Mouse (Mus musculus) stomach, embryonic 14.5 days (tissue): ENCODE measurements around the gene Ephb2. TPM values are rescaled to one million over a fixed set of nuclear protein-coding genes. Genes with fewer than 3 reads are reported as not detected.

Experiments
- ATAC-seq: fragments of 200-750 bp; cut with Nextera tagmentation; 2 replicates; pipeline ENCODE4 v1.8.0; 2017; ENCODE audit warnings: low read depth, moderate TSS enrichment; ENCODE audit not compliant: insufficient number of reproducible peaks, insufficient read depth, low FRiP score
- H3K27ac ChIP-seq: fragments of 300-500 bp; sonication (generic); 2 replicates; pipeline ENCODE4 v1.5.1; 2014; ENCODE audit warnings: mild to moderate bottlenecking, low read length, moderate library complexity, mixed read lengths
- H3K27me3 ChIP-seq: fragments of 300-500 bp; sonication (generic); 2 replicates; pipeline ENCODE4 v1.6.1; 2014; ENCODE audit warnings: low read length, control low read depth, mixed read lengths; ENCODE audit not compliant: control insufficient read depth, insufficient read depth
- H3K36me3 ChIP-seq: fragments of 300-500 bp; sonication (generic); 2 replicates; pipeline ENCODE4 v1.6.1; 2014; ENCODE audit warnings: mild to moderate bottlenecking, control low read depth, low read length, moderate library complexity, mixed read lengths; ENCODE audit not compliant: control insufficient read depth, insufficient read depth
- H3K4me1 ChIP-seq: fragments of 300-500 bp; sonication (generic); 2 replicates; pipeline ENCODE4 v1.6.1; 2014; ENCODE audit warnings: low read length, control low read depth, mixed read lengths; ENCODE audit not compliant: control insufficient read depth, insufficient read depth
- H3K4me2 ChIP-seq: fragments of 300-500 bp; sonication (generic); replicated peaks from 2 replicates; pipeline ENCODE4 v1.6.1; 2014; ENCODE audit warnings: low read depth, low read length, control low read depth
- H3K4me3 ChIP-seq: fragments of 300-500 bp; sonication (generic); 2 replicates; pipeline ENCODE4 v1.5.1; 2014; ENCODE audit warnings: low read depth, low read length, control low read depth
- H3K9ac ChIP-seq: fragments of 300-500 bp; sonication (generic); replicated peaks from 2 replicates; pipeline ENCODE4 v1.6.1; 2014; ENCODE audit warnings: low read depth, mild to moderate bottlenecking, control low read depth, low read length, moderate library complexity, mixed read lengths
- H3K9me3 ChIP-seq: fragments of 300-500 bp; sonication (generic); 2 replicates; pipeline ENCODE4 v1.6.1; 2016; ENCODE audit warnings: low read depth, low read length, control low read depth; ENCODE audit not compliant: control insufficient read depth
- WGBS: fragments of 180-500 bp; shearing (Covaris S2); extraction: QIAGEN DNeasy Blood & Tissue Kit; methylation state at CpG from one replicate; pipeline ENCODE4 v1.1.7; 2014; 5-methylcytosine and 5-hydroxymethylcytosine counted together
- polyA plus RNA-seq: library from polyadenylated mRNA; unstranded; fragments of >200 nt; fragmentation: Nextera tagmentation; extraction: Ambion mirVana; gene quantifications from 2 replicates; pipeline ENCODE4 v1.2.1, GENCODE M21; 2014

Ephb2 gene
- polyA plus RNA-seq, 1 experiment from 2014 or later: 7.6 TPM

DNA sequence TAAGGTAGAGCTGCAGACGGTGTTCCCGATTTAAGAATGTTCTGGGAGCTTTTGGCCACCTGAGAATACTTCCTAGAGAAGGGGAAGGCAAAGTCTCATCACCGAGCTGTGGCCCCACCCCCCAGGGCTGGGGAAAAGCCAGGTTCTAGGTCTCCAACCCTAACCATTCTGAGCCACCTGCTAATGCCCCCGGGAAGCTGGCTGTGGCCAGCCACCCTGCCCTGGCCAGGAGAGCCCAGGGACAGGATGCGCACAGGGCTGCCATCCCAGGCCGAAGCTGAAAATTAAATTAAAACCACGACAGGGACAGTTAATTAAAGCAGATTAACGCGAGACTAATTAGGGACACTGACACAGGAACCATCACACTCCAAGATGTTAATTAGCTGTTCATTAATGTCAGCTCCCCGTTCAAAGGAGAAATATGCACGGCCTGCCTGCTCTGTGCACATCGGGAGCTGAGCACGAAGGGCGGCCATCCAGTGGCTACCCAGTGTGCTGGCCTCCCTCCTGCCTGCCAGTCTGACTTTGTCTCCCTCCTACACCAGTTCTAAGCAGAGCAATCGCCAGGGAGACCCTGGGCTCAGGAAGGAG, 101.5 kb downstream of the Ephb2 start:
- ATAC-seq: no peak
- Histone ChIP-seq H3K9me3 (no peaks in the 10 kb centered on the region), H3K4me2 (no peak overlapping the region), H3K9ac (no peak overlapping the region), H3K4me1 (peaks cover 47% of the 10 kb centered on the region), H3K27ac (peak overlapping the region; percentile 76; the same call in 1 of the 2 replicates), H3K4me3 (no peak overlapping the region), H3K36me3 (no peaks in the 10 kb centered on the region), H3K27me3 (no peaks in the 10 kb centered on the region)
- 77% methylated on average over 15 of the region's 15 CpGs for WGBS

- peaks cover 44% of the 10 kb centered on the region for H3K4me1 ChIP-seq
- no peaks in the 10 kb centered on the region for H3K36me3 ChIP-seq
- no peaks in the 10 kb centered on the region for H3K27me3 ChIP-seq
- no peak overlapping the region for H3K4me3 ChIP-seq
- H3K9ac ChIP-seq: no peak overlapping the region
- no peak for ATAC-seq
- H3K27ac ChIP-seq: peak overlapping the region; percentile 76; the same call in 1 of the 2 replicates
- no peak overlapping the region for H3K4me2 ChIP-seq
- no peaks in the 10 kb centered on the region for H3K9me3 ChIP-seq
- WGBS: 37% methylated on average over 11 of the region's 11 CpGs
Measured at GRCm38 (mm10) chr4:136733217-136733865, 102.4 kb downstream of the Ephb2 start.

DNA sequence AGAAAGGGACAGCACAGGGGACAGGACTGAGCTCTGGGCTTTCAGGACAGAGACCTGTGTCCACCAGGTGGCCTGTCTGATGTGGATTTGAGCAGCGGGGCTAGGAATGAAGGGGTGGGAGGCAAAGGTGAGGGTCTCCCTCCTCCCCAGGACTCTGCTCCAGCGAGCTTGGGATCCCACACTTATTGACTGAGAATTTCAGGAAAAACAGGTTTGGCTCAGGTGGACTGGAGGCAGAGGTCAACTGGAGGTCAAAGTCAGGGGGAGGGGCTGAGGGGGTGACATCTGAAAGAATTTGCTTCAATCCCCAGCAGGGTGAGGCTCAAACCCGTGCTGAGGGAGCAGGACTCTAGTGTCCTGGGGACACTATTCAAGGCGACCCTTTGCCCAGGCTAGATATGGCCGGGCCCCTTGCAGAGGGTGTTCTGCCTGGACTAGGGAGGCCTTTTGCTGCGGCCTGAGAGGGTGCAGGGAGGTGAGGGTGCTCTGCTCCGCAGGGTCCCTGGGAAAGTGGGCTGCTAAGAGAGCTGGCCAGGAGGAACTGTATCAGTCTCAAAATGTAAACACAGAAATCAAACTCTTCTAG, 103.2 kb downstream of the Ephb2 start:
- H3K27ac ChIP-seq: peak overlapping the region; percentile 76
- H3K36me3 ChIP-seq: no peaks in the 10 kb centered on the region
- no peak overlapping the region for H3K4me3 ChIP-seq
- peaks cover 44% of the 10 kb centered on the region for H3K4me1 ChIP-seq
- WGBS: 28% methylated on average over 7 of the region's 7 CpGs
- no peaks in the 10 kb centered on the region for H3K9me3 ChIP-seq
- 0 out of 2 replicates have a peak overlapping the region, but pooled peaks have one; percentile 14 for H3K9ac ChIP-seq
- no peaks in the 10 kb centered on the region for H3K27me3 ChIP-seq
- peak overlapping the region; percentile 18 for H3K4me2 ChIP-seq
- peak; percentile 58 for ATAC-seq

- no peak; the same call in 1 of the 2 replicates for ATAC-seq
- Histone ChIP-seq H3K9ac (no peak overlapping the region), H3K4me2 (no peak overlapping the region), H3K27me3 (no peaks in the 10 kb centered on the region), H3K27ac (peak overlapping the region; percentile 76), H3K4me1 (peaks cover 44% of the 10 kb centered on the region), H3K9me3 (no peaks in the 10 kb centered on the region), H3K4me3 (no peak overlapping the region), H3K36me3 (no peaks in the 10 kb centered on the region)
- 30% methylated on average over 5 of the region's 5 CpGs for WGBS
Measured at GRCm38 (mm10) chr4:136731761-136732160, 104.0 kb downstream of the Ephb2 start.

DNA sequence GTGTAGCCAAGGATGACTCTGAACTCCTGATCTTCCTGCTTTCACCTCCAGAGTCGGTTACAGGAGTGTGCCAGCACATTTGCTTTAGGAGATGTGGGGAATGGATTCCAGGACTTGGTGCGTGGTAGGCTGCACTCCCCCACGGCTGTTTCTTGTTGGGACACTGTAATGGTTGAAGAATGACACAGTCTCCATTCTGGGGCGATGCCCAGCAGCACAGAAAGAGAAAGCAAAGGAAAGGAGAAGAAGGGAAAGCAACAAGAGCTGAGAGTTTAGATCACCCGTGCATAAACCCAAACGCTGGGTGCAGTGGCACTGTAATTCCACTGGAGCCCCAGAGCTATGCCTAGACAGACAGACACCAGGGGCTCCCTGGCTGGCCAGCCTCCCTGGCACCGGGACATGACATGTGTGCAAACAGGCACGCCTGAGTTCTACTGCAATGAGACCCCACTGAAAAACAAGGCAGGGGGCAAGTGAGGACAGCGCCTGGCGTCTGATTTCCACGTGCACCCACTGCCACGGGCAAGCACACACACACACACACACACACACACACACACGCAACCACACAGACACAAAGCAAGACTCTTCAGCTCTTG, 104.7 kb downstream of the Ephb2 start:
- H3K4me3 ChIP-seq: no peak overlapping the region

DNA sequence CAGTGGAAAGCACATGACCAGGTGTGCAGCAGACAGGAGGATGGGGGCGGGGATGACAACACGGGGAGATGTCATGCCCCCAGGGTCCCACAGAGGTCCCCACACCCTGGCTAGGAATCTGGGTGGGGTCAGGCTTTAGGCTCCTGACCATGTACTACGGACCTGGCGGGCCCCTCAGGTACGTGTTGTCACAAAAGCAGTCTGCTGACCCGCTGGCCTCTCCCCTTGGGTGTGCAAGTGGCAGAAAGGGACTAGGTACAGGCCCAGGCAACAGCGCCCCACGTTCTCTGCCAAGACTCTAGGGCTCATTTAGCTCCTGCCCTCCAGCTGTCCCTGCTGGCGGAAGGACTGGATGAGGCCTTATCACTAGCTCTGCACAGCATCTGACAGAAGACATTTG, 105.3 kb downstream of the Ephb2 start:
- H3K9ac ChIP-seq: no peak overlapping the region
- WGBS: 70% methylated on average over 9 of the region's 9 CpGs

More for the DNA sequence above, 104.7 kb downstream of the Ephb2 start:
- 66% methylated on average over 13 of the region's 13 CpGs for WGBS
- Histone ChIP-seq H3K27me3 (no peaks in the 10 kb centered on the region), H3K4me1 (peaks cover 44% of the 10 kb centered on the region), H3K27ac (peak overlapping the region; percentile 76), H3K4me2 (no peak overlapping the region), H3K9ac (no peak overlapping the region), H3K36me3 (no peaks in the 10 kb centered on the region), H3K9me3 (no peaks in the 10 kb centered on the region)
- no peak for ATAC-seq

DNA sequence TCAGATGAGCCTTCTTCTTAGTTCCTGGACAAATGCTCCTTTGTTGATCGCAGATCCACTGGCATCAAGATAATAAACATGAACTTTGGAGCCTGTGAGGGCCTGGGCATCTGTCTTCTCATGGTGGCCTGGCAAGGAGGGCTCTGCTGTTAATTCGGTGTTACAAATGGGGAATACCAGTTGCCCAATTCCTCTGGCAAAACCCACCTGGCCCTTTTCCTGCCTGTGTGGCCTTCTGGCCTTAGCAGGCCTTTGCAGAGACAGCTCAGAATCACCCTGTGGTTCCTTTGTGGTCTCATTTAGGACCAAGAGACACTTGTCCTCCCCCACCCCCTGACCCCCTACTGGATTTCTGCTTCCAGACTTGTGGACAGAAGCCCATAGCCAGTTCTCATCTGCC, 106.2 kb downstream of the Ephb2 start:
- Histone ChIP-seq H3K4me1 (peaks cover 38% of the 10 kb centered on the region), H3K9me3 (no peaks in the 10 kb centered on the region), H3K27me3 (no peaks in the 10 kb centered on the region), H3K4me2 (no peak overlapping the region), H3K36me3 (no peaks in the 10 kb centered on the region), H3K27ac (no peak overlapping the region), H3K9ac (no peak overlapping the region), H3K4me3 (no peak overlapping the region)
- ATAC-seq: no peak
- 96% methylated on average over 2 of the region's 2 CpGs for WGBS

More for the DNA sequence above, 105.3 kb downstream of the Ephb2 start:
- Histone ChIP-seq H3K4me2 (no peak overlapping the region), H3K9me3 (no peaks in the 10 kb centered on the region), H3K27me3 (no peaks in the 10 kb centered on the region), H3K4me3 (no peak overlapping the region), H3K36me3 (no peaks in the 10 kb centered on the region), H3K4me1 (peaks cover 39% of the 10 kb centered on the region), H3K27ac (no peak overlapping the region; the same call in 1 of the 2 replicates)
- ATAC-seq: no peak

DNA sequence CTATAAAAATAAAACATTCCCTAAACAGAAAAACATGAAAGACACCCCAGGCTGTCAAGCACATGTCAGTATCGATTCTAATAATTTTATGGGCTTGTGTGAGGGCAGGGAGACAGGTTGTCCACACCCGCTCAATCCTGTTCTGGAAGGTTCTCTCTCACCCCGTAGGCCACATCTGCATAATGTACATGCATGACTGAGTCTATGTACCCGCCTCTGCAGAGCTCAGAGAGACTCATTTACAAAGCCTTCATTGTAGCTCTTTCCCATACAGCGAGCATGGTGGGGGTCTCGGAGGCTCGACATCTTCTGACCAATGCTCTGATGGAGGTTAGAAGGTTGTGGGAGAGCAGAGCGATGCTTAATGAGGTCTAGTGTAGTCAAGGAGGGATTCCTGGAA, 108.8 kb downstream of the Ephb2 start:
- WGBS: 84% methylated on average over 8 of the region's 8 CpGs
- Histone ChIP-seq H3K9me3 (no peaks in the 10 kb centered on the region), H3K4me1 (peaks cover 17% of the 10 kb centered on the region), H3K27ac (no peak overlapping the region), H3K4me2 (no peak overlapping the region), H3K36me3 (no peaks in the 10 kb centered on the region), H3K4me3 (no peak overlapping the region), H3K9ac (no peak overlapping the region), H3K27me3 (no peaks in the 10 kb centered on the region)
- ATAC-seq: no peak
